Mouse (Mus musculus): Measurements from ENCODE around the gene Mns1.

DNA sequence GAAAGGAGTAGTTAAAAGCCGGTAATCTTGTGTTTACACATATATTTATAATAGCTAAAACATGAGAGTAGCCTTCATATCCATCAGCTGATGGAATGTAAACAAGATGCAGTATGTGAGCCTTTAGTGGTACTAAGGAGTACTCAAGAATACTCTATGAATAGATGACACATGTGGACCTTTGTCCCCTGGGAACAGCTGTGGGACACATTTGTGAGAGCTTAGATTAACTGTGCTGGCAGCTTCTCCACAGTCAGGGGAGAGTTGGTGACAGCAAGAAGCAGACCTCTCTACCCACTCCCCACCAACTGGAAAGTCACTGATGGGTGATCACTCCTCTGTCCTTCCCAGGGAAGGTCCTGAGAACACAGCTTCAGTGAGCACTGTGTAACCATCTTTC is 12.6 kb downstream of the Mns1 start:
- no peak for TF ChIP-seq CTCF (IDR thresholded peaks at IDR 0.05; ENCODE audit: low read depth)
- TF ChIP-seq EP300 (optimal IDR thresholded peaks at IDR 0.05), result no peak

Data from stomach, postnatal 0 days (tissue).